Mouse (Mus musculus): ENCODE data around the gene Gm21985.
"Not testable (repeated sequence)": the region's sequence is repeated elsewhere in the genome, so short reads cannot be mapped to it uniquely, and the experiment has no call there.

Gene Gm21985

DNA sequence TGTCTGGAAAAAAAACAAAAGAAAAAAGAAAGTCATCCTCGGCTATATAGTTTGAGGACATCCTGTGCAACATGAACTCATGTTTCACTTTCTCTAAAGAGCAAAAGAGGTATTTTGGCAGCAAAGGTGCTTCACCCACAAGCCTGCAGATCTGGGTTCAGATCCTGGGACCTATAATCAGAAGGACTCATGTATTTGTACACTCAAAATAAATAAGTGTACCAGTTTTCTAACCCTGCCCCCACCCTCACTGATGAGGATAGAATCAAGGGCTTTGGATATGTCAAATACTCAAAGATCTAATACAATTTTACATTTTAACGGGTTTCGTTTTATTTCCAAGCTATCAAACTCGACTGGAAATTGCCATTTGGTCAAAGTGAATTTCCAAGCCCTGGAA, 1.8 kb upstream of the Gm21985 start:
- no peak for DNase-seq (ENCODE audit: inconsistent age in 2 of 2, low spot score in 1 of 2)

- peak; percentile 95 to 97 for DNase-seq (ENCODE audit: inconsistent age in 2 of 2, low spot score in 1 of 2)
Observed at GRCm38 (mm10) chr2:112265448-112266241, 469 bp upstream of the Gm21985 start, which contains the start of gene Slc12a6. Gene Slc12a6, plus strand, starts transcription at chr2:112265825.

- DNase-seq (ENCODE audit: inconsistent age in 2 of 2, low spot score in 1 of 2): peak; percentile 38 to 80
Observed at GRCm38 (mm10) chr2:112266780-112267179, 666 bp downstream of the Gm21985 start.

DNA sequence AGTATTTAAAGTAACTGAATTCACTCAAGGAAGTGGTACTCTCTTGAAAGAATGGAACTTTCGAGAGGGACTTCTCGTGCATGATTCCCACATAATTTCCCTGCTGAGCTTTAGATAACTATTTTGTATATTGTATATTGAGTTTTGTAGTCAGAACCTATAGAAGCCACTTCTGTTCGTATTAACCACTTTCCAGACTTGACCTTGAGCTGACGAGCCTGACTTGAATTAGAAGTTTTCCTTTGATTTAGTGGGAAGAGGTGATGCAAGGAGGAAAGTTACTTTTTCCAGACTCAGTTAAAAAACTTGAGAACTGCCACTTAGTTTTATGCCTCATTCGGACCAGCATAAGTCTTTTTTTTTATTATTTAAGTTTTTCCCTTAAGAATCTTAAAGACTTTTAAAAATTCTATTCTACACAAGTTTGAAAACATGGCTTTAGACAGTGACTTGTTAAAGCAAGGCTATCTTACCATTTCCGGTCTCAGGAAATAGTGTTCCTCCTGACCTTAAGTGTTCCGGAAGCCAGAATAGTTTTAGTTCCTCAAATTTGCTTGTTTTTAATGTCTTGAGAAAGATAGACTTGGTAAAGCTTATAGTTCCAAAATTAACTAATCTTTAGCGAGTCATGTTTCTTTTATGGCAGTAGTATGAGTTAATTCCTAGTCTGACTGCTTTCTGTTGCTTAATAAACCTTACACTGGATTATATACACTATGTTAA, 1.6 kb downstream of the Gm21985 start:
- peak in 1 of 2 experiments; percentile 45 for DNase-seq (ENCODE audit: inconsistent age in 2 of 2, low spot score in 1 of 2)

DNA sequence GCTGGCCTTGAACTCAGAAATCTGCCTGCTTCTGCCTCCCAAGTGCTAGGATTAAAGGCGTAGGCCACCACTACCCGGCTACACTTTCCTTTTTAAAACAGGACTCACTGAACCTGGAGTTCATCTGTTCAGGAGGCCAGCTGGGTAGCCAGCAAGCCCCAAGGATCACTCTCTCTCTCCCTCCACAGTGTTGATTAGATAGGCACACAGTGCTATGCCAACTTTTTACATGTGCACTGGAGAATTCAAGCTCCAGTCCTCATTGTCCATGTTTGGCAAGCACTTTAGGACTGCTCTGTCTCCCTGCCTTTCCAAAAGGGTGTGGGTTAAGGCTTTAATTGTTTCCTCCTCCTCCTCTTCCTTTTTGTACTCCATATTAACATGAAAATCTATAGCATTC, 3.9 kb downstream of the Gm21985 start:
- DNase-seq (ENCODE audit: inconsistent age in 2 of 2, low spot score in 1 of 2): no peak

DNA sequence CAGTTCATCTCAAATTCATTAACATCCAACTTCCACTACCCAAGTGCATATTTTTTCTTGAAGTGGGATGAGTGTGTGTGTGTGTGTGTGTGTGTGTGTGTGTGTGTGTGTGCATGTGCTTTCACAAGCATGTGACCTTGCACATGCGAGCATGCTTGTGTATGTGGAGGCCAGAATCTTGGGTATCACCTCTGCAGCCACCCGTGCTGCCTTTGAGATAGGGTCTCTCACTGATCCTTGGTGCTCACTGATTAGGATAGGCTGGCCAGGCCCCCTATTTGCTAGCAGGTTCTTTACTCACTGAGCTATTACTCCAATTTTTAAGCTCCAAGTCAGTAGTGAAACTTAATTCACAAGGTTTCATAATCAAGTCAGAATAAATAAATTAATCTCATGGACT, 6.8 kb downstream of the Gm21985 start:
- no peak for DNase-seq (ENCODE audit: inconsistent age in 2 of 2, low spot score in 1 of 2)

DNA sequence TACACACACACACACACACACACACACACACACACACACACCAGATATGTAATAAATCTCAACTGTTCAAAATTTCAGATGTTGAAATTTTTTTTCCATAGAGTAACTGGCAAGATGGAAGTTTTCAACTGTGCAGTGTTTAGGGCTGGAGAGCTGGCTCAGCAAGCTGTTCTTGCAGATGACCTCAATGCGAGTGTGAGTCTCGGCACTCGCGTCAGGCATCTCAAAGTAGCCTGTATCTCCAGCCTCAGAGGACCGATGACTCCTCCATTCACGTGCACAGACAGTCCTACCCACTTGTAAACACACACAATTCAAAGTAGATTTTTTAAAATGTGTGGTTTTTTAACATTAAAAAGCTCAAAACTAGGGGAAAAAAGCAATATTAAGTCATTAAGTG, 7.4 kb downstream of the Gm21985 start:
- no peak for DNase-seq (ENCODE audit: inconsistent age in 2 of 2, low spot score in 1 of 2)

DNA sequence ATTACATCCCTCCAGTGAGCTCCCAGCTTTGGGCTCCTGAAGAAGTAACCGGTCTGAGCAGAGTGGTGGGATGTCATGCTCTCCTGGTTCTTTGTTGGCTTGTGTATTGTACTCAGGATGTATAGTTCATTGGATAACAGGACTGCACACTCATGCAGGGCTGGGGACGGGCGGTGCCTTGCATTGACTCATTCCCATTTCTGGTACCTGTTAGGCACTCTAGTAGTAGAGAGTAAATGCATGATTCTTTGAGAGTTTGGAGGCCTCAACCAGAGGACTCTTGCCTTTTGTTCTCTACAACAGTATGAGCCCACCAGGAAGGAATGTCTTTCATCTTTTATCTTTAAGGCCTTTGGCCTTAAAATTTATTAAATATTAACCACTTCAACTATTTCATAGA, 10.8 kb downstream of the Gm21985 start:
- no peak for DNase-seq (ENCODE audit: inconsistent age in 2 of 2, low spot score in 1 of 2)

DNA sequence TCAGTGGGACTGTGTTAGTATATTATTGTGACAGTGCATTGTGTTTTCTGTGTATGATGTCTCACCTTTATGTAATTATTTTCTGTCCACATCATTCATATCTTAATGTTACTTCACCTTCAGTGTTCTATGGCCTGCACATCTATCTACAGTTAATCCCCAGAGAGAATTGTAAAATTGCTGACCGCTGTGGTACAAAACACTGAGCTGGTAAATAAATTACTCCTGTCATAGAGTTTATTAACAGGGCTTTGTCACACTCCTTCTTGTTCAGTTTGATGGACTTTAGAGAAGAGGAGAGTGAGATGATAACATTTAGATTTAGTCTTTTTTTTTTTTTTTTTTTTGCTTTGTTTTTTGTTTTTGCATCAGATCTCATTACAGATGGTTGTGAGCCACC, 16.7 kb downstream of the Gm21985 start:
- no peak for DNase-seq (ENCODE audit: inconsistent age in 2 of 2, low spot score in 1 of 2)

- DNase-seq (ENCODE audit: inconsistent age in 2 of 2, low spot score in 1 of 2): peak; percentile 68 to 88
Observed at GRCm38 (mm10) chr2:112284363-112285030, 18.4 kb downstream of the Gm21985 start.

GRCm38 (mm10) chr2:112285031-112285390, 18.9 kb downstream of the Gm21985 start:
- DNase-seq (ENCODE audit: inconsistent age in 2 of 2, low spot score in 1 of 2): no peak

GRCm38 (mm10) chr2:112286062-112286461, 19.9 kb downstream of the Gm21985 start:
- DNase-seq (ENCODE audit: inconsistent age in 2 of 2, low spot score in 1 of 2): not testable (repeated sequence)

DNA sequence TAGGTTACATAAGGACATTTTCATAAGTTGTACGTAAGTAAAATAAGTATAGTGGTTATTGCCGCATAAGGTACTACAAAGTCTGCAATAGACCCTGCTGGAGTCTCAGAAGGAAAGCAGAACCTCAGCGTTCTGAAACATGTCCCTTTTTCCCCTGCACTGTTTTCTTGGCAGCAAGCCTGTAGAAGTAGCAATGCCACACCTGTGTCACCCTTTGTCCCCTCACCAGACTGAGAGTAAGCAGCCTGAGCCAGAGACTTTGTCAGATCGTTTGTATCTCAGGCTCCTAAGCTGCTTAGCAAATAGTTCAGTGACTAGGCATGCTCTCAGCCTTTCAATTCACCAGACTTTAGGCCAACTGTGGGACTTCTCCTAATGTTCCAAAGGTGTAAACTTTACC, 20.9 kb downstream of the Gm21985 start:
- DNase-seq (ENCODE audit: inconsistent age in 2 of 2, low spot score in 1 of 2): no peak

DNA sequence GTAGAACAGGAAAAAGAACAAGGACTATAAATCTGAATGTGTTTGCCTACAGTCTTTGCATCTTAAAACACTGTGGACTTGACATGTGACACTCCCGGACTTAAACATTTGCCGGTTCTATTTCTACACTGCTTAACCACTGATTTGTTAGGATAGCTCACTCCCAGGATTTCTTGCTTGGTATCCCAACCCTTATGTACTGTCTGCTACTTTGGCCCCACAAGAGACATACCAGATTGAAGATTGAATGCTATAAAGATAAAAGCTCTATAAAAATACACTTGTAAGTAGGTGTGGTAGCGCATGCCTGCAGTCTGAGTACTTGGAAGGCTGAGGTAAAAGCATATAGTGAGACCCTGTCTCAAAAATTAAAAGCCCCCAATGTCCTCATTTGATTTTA, 23.4 kb downstream of the Gm21985 start:
- DNase-seq (ENCODE audit: inconsistent age in 2 of 2, low spot score in 1 of 2): no peak

DNA sequence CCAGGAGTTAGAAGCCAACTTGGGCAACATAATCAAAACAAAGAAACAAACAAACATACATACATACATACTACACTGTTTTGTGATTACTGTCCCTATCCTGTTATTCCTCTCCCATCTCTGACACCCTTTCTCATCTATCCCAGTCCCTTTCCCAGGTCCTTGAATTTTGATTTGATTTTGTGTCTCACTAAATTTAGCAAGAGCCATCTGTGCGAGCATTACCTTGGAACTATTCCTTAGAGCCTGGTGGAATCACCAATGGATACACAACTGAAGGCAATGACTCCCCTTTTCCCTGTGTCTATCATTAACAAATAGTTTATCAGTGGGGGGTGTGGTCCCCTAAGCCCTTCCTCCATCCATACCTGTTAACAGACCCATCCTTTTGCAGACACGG, 26.7 kb downstream of the Gm21985 start:
- DNase-seq (ENCODE audit: inconsistent age in 2 of 2, low spot score in 1 of 2): no peak

DNA sequence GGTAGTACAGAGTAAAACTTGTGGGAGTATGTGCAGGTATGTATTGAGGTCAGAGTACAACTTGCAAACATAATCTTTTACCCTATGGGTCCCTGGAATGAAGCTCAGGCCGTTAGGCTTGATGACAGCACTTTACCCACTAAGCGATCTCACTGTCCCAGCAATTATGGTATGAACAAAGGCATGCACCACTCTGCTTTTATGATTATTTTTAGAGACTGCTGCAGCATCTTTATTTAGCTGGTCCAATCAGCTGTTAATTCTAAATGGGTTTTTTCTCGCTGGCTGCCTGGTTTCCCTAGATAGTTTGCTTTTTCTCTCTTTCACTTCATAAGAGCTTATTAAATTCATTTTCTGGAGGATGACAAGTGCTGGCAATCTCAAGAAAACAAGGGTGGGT, 30.1 kb downstream of the Gm21985 start:
- no peak for DNase-seq (ENCODE audit: inconsistent age in 2 of 2, low spot score in 1 of 2)

GRCm38 (mm10) chr2:112298221-112298620, 32.1 kb downstream of the Gm21985 start:
- DNase-seq (ENCODE audit: inconsistent age in 2 of 2, low spot score in 1 of 2): no peak

DNA sequence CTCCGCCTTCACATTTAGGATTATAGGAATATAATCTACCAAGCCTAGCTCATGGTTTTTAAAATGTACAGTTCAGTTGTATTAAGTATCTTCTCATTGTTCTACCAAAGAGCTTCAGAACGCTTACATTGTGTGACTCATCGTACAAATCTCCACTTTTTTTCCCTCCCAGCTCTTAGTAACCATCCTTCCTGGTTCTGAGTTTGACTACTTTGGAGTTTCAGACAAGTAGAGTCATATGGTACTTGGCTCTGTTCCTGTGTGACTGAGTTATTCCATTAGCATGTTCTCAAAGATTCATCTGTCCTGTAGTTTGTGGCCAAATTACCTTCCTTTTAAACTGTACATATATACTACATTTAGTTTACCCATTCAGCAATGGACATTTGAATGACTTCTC, 42.6 kb downstream of the Gm21985 start:
- DNase-seq (ENCODE audit: inconsistent age in 2 of 2, low spot score in 1 of 2): no peak

DNA sequence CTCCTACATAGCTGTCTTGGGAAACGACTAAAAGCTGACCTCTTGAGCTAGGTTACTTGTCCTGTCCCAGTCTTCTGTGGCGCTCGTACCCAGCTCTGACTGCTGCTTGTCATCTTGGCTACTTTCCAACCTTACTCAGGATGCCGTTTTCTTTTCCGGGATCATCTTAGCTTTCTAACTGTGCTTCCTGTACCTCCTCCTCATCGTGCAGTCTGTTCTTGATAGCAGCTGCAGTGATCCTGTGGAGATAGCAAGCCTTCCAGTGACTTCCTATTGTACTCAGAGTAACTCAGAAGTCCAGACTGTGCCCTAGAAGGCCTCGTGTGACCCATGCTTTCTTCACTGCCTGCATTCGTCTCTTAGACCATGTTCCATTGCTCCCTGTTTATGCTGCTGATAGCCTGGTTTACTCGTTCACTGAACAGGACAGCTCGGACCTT, 43.1 kb downstream of the Gm21985 start:
- peak; percentile 14 to 52 for DNase-seq (ENCODE audit: inconsistent age in 2 of 2, low spot score in 1 of 2)

- DNase-seq (ENCODE audit: inconsistent age in 2 of 2, low spot score in 1 of 2): no peak
Observed at GRCm38 (mm10) chr2:112315638-112316037, 49.5 kb downstream of the Gm21985 start.

DNA sequence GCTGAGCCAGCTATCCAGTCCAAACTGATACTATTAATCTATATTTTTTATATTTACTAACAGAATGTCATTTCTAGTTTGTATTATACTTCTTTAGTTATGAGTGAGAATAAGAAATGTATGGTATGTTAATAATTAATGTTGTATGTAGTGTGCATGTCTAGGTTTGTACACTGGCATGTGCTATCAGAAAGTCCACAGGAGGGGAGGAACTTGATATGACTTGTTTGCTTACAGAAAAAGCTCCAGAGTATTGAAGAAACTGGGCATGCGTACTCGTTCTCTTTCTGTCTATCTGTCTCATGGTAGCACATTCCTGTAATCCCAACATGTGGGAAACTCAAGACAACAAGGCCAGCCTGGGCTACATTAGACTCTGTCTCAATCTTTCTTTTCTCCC, 52.1 kb downstream of the Gm21985 start:
- DNase-seq (ENCODE audit: inconsistent age in 2 of 2, low spot score in 1 of 2): no peak

GRCm38 (mm10) chr2:112318905-112319304, 52.8 kb downstream of the Gm21985 start:
- DNase-seq (ENCODE audit: inconsistent age in 2 of 2, low spot score in 1 of 2): peak; percentile 48 to 73
